Mouse (Mus musculus) bone marrow macrophage, adult 2 months (primary cell): ENCODE results near the gene Tbc1d5.

Experiments used
- CTCF ChIP-seq: IDR thresholded peaks from 2 replicates; pipeline ENCODE4 v1.5.1; 2012; ENCODE audit warnings: low read depth, mild to moderate bottlenecking, low read length, moderate library complexity
- POLR2A ChIP-seq: IDR thresholded peaks from 2 replicates; pipeline ENCODE4 v1.6.1; 2012; ENCODE audit warnings: mild to moderate bottlenecking, low read depth, low read length, borderline replicate concordance

GRCm38 (mm10) chr17:50737068-50737467 lies 442.1 kb downstream of the Tbc1d5 start:
- TF ChIP-seq CTCF, result no peak
- no peak for TF ChIP-seq POLR2A
